Mouse (Mus musculus): ENCODE data around the gene Usp8.
A peak's percentile ranks its signal among the peaks of the same experiment; 100 is the strongest.

The Usp8 gene

DNA sequence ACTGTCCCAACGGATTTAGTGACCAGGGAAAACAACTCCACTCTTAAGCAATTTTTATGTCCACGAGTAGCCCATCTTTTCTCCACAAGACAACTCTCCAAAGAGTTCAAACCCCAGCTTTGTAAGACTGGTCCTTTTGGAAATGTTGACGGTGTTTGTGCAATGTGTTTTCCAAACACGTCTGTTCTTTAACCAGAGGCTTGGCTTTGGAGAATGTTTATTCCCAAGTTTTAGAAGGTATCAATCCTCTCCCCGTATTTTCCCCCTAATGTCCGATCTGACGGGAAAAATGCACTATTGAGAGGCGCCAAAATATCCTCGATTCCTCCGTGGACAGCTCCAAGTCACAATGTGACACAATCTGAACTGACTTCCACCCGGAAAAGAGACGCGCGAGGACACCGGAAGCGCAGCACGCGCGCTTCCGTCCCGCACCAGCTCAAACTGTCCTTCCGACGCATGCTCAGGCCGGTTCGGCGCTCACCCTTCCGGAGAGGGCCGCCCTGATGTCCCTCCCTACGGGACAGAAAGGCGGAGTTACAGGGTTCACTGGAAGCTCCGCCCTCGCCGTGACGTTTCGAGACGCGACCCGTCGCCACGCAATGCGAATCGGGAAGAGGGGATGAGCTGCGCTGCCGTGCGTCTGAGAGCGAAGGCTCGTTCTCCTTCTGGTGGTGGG lies at the start of gene Usp8:
Gene Usp8, plus strand, starts transcription at position 570 of the 679 bp plus-strand sequence.
- DNase-seq, result peak; percentile 99

GRCm38 (mm10) chr2:126663481-126663880 lies 43.6 kb upstream of the Usp8 start:
- peak; percentile 5 for DNase-seq

GRCm38 (mm10) chr2:126665984-126666383 lies 41.1 kb upstream of the Usp8 start:
- no peak for DNase-seq

GRCm38 (mm10) chr2:126668621-126669252 lies 38.4 kb upstream of the Usp8 start:
- no peak for DNase-seq

GRCm38 (mm10) chr2:126673317-126674242 lies 33.5 kb upstream of the Usp8 start:
- DNase-seq, result no peak

DNA sequence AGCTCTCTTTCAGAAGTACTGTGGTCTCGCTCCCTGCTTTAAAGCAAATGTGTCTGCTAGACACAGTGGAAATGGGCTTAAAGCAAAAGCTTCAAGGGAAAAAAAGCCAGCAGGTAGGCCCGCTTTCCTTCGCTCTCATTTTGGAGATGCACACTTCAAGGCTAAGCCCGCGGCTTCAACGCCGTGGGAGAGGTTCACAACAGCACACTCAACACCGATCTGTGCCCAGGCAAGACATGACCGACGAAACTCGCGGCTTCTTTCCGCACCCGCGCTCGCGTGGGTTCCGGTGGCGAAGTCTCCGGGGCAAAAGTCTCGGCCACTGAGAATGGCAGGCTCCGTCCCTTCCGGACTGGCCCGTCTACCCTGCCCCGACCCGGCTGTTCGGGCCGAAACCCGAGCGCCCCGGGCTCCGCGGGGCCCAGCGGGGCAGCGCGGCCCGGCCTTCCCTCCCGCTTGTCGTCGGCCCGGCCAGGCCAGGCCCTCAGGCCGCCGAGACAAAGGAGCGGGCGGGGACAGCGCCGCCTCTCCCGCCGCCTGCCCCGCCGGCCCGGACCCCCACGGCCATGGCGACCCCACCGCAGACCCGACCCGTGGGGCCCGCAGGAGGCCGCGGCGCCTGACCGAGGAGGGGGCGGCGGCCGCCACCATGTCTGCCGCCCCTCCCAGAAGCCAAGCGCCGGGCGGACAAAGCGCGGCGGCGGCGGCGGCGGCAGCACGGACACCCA lies 32.5 kb upstream of the Usp8 start:
- no peak for DNase-seq

- peak; percentile 87 for DNase-seq
Observed at GRCm38 (mm10) chr2:126675169-126676121, 31.7 kb upstream of the Usp8 start.

DNA sequence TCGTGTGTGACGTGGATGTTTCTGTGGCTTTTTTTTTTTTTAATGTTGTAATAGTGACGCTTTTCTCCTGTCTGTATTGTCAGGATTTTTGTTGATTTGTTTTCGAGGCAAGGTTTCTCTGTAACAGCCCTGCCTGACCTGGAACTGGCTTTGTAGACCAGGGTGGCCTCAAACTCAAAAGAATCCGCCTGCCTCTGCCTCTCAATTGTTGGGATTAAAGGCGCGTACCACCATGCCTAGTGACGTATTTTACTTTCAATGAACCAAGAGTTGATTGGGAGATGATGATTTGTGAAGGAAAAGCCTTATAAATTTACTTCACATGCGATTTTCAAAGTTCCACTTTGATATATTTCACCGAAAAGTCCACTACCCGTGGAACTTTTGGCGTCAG lies 31.0 kb upstream of the Usp8 start, which contains the start of gene Gabpb1:
Gene Gabpb1, minus strand, starts transcription at position 216 of the 394 bp plus-strand sequence.
- DNase-seq, result no peak

DNA sequence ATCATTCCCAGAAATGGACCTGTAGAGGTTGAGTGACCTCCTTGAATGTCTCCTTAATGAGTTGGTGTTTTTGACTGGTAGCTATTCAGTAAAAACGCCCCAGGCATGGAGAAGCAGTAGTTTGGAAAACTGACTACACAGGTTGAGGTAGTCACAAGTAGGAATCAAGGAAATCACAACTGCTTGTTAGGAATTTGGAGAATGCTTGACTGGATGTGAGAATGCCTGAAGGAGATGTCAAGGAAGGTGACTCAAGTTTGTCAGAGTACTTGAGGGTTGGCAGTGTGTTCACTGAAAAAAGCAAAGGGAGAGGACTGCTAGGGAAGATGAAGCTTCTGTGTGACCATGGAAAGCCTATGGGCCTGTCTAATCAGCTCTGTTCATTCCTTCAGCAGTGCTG lies 29.8 kb upstream of the Usp8 start:
- DNase-seq, result no peak

- no peak for DNase-seq
Observed at GRCm38 (mm10) chr2:126682333-126682732, 24.8 kb upstream of the Usp8 start.

DNA sequence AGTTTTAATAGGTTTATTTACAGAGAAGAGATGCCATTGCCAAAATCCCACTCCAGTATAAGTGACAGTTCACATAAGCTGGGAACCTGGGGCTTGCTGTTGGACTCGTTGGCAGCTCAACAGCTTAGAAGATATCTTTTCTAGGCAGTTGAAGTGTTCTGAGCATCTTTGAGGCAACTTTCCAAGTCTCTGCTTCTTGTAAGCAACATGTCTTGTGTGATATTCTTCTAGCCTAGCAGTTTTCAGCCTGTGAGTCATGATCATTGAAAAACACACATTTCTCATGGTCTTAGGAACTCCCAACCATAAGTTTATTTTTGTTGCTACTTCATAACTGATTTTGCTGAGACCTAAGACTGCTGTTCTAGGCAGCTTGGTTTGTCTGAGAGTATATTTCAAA lies 24.2 kb upstream of the Usp8 start:
- DNase-seq, result no peak

- no peak for DNase-seq
Observed at GRCm38 (mm10) chr2:126691290-126691689, 15.8 kb upstream of the Usp8 start.

GRCm38 (mm10) chr2:126695285-126695684 lies 11.8 kb upstream of the Usp8 start:
- DNase-seq, result no peak

- DNase-seq, result no peak
Observed at GRCm38 (mm10) chr2:126707438-126707779, 281 bp downstream of the Usp8 start.

- DNase-seq, result no peak
Observed at GRCm38 (mm10) chr2:126708361-126708760, 1.2 kb downstream of the Usp8 start.

- no peak for DNase-seq
Observed at GRCm38 (mm10) chr2:126712526-126712925, 5.4 kb downstream of the Usp8 start.

GRCm38 (mm10) chr2:126712950-126713349 lies 5.8 kb downstream of the Usp8 start:
- no peak for DNase-seq

DNA sequence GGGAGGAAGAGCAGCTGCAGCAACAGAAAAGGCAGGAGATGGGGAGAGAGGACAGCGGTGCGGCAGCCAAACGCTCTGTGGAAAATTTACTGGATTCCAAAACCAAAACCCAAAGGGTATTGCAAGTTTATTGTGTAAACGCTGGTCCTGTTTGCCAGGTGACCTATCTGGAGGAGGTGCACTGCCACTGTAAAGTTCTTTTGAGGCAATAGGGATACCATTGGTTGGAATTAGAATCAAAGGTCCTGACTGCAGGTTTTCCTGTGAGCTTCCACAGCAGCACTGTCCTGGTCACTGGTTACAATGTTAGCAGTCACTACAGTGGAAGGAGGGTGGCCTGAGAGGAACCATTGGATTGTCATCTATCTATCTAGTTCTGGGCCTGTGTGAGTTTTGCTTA lies 22.1 kb downstream of the Usp8 start:
- DNase-seq, result no peak

DNA sequence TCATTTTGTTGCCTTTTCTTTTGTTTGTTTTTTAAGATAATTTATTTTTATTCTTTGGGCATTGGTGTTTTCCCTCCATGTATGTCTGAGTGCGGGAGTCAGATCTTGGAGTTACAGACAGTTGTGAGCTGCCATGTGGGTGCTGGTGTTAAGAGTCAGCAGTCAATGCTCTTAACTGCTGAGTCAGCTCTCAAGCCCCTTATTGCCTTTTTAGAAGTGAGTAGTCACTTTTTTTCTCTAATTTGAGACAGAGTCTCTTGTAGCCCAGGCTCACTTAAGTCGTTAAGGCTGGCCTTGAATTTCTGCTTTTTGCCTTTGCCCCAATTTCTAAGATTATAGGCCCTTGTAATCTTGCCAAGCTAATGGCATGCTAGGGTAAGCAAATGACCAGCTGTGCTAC lies 23.4 kb downstream of the Usp8 start:
- DNase-seq, result no peak

DNA sequence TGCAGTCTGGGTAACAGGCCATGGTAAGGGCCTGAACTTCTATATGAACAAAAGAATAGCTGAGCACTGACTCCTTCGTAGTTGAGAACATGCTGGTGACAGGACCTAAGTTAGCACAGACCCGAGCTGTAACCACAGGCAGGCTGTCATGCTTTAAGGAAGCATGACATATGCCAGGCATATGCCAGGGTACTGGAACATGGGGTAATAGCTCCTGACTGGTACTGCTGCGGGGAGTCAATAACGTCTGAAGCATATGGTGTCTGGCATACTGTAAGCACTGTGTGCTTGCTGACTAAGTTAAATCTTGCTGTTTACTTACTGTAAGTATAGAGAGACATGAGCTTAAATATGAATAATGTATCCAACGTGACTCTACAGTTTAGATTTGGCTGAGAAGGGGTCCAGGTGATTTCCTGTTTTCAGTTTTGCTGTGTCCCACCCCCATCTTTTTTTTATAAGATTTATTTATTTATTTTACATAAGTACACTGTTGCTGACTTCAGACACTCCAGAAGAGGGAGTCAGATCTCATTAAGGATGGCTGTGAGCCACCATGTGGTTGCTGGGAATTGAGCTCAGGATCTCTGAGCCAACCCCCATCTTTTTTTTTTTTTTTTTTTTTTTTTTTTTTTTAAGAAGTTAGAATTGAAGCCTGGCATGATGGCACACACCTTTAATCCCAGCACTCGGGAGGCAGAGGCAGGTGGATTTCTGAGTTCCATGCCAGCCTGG lies 28.4 kb downstream of the Usp8 start:
- DNase-seq, result no peak

- no peak for DNase-seq
Observed at GRCm38 (mm10) chr2:126740314-126740713, 33.2 kb downstream of the Usp8 start.
